Mouse (Mus musculus): Measurements from ENCODE around the gene 4930556J24Rik.
"Not testable (repeated sequence)": the region's sequence is repeated elsewhere in the genome, so short reads cannot be mapped to it uniquely, and the experiment has no call there.

4930556J24Rik gene

DNA sequence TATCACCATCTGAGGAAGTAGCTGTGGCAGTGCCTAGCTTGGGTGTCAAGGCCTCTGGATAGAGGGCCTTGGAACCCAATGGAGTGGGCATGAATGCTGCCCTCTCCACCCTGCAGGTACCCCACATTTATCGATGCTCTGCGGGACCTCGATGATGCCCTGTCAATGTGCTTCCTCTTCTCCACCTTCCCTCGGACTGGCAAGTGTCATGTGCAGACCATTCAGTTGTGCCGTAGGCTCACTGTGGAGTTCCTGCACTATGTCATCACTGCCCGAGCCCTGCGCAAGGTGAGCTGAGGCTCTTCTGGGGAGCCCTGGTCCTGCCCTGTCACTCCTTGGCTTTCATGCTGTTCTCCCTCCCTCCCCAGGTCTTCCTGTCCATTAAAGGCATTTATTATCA is 3.5 kb downstream of the 4930556J24Rik start:
- DNase-seq (ENCODE audit: low spot score), result no peak

- no peak for DNase-seq (ENCODE audit: low spot score)
These were observed 6.2 kb downstream of the 4930556J24Rik start for GRCm38 (mm10) chr11:3970361-3970760.

DNA sequence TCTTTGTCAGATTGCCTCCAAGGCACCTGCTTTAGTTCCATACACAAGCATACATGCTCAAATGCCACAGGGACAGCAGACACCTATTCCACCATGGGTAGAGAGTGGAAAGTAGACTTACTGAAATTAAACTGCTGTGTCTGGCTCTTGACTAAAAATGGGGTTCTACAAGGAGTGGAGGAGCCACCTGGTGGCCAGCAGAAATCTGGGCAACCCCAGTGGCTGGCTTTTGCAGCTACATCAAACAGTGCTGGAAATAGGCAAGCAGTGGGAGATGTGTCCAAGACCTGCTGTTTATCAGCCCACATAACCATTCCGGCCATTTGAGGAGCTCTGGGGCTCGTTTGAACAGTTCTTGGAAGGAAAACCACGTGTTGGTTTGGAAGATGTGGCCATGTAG is 6.7 kb downstream of the 4930556J24Rik start:
- no peak for DNase-seq (ENCODE audit: low spot score)

- no peak for DNase-seq (ENCODE audit: low spot score)
These were observed 12.0 kb downstream of the 4930556J24Rik start for GRCm38 (mm10) chr11:3964416-3965172.

DNA sequence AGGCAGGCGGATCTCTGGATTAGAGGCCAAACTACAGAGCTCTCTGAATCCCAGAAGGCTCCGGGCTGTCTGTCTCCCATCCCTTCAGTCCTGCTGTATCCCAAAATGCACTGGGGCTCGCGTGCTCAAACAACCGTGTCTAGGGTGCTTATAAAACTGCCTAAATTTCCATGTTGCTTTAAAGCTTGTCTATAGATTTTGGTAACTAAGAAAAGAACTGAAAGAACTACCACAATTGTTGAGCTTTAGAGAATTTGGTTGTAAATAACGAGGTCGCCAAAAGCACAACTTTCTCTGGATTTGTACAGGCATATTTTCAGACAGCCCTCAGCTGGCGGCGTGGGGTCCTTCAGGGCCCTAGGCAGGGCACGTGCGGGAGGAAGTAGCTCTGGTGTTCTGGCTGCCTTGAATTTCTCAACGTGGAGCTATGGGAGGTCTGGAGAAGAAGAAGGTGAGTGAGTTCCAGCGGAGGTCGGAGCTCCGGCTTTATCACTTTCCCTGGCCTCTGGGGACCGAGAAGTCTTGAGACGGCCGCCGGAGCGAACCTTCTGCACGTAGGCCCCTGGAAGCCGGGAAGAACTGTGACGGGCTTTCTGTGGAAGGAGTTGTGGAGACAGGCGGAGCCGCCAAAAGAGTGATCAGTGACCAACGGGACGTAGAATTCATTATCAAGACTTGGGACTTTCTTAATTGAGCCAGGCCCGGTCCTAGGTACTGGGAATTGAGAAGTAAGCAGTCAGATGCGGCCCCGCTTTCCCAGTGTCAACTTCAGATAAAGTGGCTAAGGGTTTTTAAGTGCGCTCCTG is 12.8 kb downstream of the 4930556J24Rik start, which contains the start of gene Pes1:
Pes1 (plus strand) TSS at position 366 of the 806 bp plus-strand sequence.
- peak; percentile 87 for DNase-seq (ENCODE audit: low spot score)

GRCm38 (mm10) chr11:3963155-3963554 is 13.4 kb downstream of the 4930556J24Rik start:
- DNase-seq (ENCODE audit: low spot score), result peak; percentile 30

GRCm38 (mm10) chr11:3961761-3962160 is 14.8 kb downstream of the 4930556J24Rik start:
- DNase-seq (ENCODE audit: low spot score), result no peak

DNA sequence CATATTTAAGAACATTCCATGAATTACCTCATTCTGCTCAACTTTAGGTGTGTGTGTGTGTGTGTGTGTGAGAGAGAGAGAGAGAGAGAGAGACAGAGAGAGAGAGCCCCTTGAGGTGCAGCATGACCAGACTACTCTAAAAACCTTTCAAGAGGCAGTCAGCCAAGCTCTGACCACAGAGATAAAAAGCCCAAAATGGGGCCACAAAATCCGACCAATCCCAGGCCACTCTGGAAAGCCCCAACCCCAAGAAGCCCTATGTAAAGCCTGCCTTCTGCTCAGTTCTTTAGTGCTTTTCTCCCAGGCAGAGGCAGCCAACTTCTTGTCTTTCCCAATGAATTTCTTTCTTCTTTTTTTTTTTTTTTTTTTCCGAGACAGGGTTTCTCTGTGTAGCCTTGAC is 15.7 kb downstream of the 4930556J24Rik start:
- DNase-seq (ENCODE audit: low spot score), result no peak

- not testable (repeated sequence) for DNase-seq (ENCODE audit: low spot score)
These were observed 21.2 kb downstream of the 4930556J24Rik start for GRCm38 (mm10) chr11:3955371-3955770.

DNA sequence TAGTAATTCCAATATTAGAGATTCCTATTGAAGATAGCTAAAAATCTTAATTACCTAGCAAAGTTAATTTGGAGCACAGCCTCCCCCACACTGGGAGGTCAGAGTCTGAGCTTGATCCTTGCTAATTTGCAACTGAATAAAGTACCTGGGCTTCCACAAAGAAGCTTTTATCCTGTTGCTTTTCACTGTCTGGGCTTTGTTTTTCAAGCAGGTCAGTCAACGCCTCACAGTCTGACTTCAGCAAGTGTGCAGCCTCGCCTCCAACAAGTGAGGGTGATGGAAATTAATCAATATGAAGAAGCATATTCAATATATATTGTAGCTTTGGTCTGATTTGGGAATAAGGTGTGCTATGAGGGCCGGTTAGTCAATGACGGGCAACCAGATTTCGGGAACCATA is 21.7 kb downstream of the 4930556J24Rik start:
- DNase-seq (ENCODE audit: low spot score), result not testable (repeated sequence)

DNA sequence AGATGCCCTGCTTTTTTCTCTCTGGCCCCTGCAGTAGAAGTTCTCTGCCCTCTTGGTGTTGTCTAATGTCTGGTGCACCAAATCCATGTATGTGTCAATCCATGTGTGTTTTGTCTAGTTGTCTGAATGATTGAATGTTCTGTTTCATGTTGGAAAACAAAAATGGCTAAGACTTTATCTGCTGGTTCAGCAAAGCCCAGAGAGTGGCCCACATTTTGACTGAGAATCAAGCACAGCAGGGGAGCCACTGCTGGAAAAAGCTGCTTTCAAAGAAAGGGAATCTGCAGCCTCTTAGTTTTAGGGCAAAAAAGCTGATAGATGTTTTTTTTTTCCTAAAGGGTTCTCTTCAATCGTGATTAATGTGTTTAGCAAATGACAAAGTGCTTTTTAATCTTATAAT is 30.2 kb downstream of the 4930556J24Rik start:
- DNase-seq (ENCODE audit: low spot score), result no peak

DNA sequence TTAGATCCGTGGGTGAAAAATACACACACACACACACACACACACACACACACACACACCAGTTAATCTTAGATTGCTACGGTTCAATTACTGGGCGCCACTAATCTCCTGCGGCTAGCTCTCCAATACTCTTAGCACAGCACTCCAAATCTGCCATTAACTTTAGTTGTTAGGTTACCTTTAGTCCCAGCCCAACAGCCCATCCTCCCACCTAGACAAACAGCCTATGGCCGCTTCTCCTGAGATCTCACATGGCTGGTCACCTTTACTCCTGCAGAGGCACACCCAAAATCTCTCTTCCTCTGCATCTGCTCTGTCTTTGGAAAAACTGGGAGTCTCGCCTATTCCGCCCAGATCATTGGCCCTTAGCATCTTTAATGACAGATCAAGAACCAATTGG is 35.2 kb downstream of the 4930556J24Rik start:
- DNase-seq (ENCODE audit: low spot score), result no peak

DNA sequence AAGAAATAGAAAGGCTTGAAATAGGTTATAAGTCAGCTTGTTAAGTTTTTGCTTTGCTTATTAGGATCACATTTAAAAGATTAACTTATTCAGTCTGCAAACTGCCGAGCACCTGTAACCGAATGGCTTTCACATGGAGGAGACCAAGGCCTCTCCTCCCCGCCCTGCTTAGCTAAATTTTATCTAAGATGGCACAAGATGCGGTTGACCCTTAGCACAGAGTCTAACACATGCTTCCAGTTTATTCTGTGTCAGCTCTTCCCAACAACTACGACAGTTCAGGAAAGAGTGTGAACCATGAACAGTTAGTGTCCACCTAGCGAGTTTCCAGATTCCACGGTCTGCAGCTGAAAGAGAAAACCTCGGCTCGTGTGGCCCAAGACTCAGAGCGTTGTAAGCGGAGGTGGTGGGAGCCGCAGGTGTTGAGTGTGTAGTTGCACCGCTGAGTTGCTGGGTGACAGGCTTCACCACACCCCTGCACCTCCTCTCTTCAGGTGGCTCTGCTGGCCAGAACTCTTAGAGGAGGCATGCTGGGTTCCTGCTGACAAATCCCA is 39.2 kb downstream of the 4930556J24Rik start:
- no peak for DNase-seq (ENCODE audit: low spot score)

DNA sequence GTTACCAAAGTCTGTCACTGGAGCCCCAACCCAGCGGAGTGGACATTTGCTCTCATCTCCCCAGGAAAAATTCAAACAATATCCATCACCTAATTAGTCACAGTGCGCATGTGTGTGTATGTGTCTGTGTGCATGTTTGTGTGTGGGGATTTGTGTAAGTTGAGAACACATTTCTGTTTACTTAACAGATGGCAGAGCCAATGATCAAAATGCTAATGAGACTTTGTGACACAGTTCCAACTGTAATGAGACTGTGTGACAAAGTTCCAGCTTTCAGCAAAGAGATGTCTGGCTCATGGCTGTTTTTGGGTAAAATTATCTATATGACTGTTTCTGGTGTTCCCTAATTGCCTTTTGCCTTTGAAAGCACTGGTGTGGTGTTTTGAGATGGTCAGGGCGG is 40.3 kb downstream of the 4930556J24Rik start:
- no peak for DNase-seq (ENCODE audit: low spot score)

DNA sequence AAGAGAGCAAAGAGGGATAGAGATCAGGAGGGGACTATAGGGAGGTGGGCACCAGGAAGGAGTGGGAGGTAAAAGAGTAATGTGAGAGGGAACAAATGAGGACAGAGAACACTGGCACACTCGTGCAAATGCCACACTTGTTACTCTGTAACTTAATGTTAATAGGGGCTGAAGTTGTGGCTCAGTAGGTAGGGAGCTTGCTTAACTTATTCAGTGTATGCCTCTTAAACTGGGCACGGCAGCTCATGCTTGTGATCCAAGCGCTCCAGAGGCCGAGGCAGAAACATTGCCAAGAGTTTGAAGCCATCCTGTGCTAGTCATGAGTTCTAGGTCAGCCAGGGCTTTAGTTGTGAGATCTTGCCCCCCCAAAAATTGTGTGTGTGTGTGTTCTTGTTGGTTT is 41.4 kb downstream of the 4930556J24Rik start:
- no peak for DNase-seq (ENCODE audit: low spot score)

DNA sequence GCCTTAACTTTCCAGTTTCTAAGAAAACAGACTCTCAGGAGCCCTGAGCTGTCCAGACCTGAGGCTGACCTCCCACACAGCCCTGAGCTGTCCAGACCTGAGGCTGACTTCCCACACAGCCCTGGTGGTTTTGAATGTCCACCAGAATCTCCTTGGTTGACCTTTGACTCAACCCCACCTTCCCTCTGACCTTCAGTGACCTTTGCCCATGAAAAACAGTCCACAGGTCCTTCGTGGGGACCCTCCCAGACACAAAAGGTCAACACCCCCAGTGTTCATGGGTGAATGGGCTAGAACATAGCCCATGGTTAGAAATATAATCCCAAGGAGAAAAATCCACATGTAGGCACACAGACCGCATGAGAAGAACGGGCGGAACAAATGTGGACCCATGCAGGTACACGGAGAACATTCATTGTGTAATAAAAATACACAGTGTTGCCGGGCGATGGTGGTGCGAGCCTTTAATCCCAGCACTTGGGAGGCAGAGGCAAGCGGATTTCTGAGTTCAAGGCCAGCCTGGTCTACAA is 42.8 kb downstream of the 4930556J24Rik start:
- no peak for DNase-seq (ENCODE audit: low spot score)

GRCm38 (mm10) chr11:3931511-3932211 is 44.9 kb downstream of the 4930556J24Rik start, which contains the start of gene Tcn2:
Gene Tcn2 (minus strand): TSS chr11:3932159.
- peak; percentile 93 for DNase-seq (ENCODE audit: low spot score)

DNA sequence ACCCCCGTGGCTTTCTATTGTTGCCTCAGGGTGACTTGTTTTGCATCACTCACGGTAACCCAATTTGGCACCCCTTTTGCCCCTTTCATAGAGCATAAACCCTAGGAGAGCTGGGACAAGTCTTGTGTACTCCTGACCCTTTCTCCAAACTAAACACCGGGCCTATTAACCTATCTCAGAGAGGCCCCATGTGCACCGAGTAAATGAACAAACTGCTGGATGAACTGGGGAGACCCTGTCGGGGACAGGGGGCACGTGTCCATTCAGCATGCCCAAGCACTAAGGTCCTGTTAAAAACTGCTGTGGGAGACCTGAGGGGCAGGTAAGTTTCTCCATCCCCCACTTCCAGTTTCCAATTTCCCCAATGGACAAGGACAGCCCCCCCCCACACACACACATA is 45.6 kb downstream of the 4930556J24Rik start:
- no peak for DNase-seq (ENCODE audit: low spot score)

- DNase-seq (ENCODE audit: low spot score), result no peak
These were observed 46.6 kb downstream of the 4930556J24Rik start for GRCm38 (mm10) chr11:3930019-3930418.

DNA sequence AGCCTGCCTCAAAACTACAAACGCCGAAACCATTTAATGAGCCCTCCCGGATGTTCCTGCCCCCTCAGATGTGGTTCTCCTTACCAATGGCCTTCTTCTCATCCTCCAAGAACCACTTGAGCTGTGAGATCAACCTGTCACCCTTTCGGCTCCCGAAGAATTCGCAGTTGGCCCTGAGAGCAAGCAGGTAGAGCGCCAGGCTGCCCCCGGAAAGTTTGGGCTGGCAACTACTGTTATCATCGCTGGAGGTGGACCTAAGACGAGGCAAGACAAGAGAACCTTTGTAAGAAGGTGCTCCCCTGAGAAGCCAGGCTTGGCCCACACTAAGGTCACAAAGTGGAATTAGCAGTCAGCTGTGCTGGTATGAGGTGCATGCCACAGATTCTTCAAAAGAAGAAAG is 50.7 kb downstream of the 4930556J24Rik start:
- no peak for DNase-seq (ENCODE audit: low spot score)

DNA sequence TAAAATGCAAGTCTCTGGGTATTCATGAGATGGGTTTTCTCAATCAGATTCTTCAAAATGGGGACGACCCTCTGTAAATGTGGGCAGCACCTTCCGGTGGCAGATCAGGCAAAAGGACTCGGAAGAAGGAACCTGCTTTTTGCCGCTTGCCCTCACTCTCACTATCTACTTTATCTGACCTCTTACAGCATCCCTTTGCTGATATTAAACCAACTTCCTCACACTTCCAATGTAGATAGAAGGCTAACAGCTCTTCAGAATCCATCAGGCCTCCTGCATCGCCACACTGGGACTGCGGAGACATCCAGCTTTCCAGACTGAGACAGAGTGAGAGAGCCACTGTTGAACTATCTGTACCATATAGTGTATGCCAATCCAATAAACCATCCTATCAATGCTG is 53.8 kb downstream of the 4930556J24Rik start:
- DNase-seq (ENCODE audit: low spot score), result no peak

GRCm38 (mm10) chr11:3922115-3922514 is 54.5 kb downstream of the 4930556J24Rik start:
- no peak for DNase-seq (ENCODE audit: low spot score)

Data from embryo, embryonic 10 days (tissue).